Mouse (Mus musculus): ENCODE results near the gene Wbp1. TPM values are rescaled to one million over a fixed set of nuclear protein-coding genes. Genes with fewer than 3 reads are reported as not detected.

Wbp1 gene
- polyA plus RNA-seq, 1 experiment from 2014 or later: 231 TPM

DNA sequence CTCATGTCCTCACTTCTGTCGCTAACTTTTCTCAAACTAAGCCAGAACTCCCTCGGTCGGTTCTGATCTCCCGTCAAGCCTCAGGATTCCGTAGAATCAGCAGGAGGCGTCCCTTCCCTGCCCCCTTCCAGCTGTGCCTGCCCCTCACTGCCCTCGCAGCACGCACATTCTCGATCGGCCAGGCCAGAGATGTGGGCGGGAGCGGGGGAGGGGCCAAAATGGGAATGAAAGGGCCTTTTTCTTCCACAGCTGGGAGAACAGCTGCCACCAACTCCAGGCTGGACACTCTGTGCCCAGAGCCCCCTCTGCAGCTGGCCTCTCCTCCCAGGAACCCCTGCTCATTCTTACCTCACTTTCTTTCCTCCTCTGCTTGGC is 16.2 kb upstream of the Wbp1 start:
- peaks cover 5% of the 10 kb centered on the region; the same call in 1 of the 2 replicates for H3K27me3 ChIP-seq
- H3K4me3 ChIP-seq: peak overlapping the region; percentile 35
- H3K9me3 ChIP-seq: no peaks in the 10 kb centered on the region
- H3K4me2 ChIP-seq (replicated peaks): peak overlapping the region; percentile 47
- 1% methylated on average over 12 of the region's 12 CpGs for WGBS
- peak overlapping the region; percentile 64 for H3K27ac ChIP-seq (replicated peaks)
- peak overlapping the region; percentile 46 for H3K9ac ChIP-seq (replicated peaks)
- ATAC-seq (replicated peaks): peak; percentile 37
- H3K4me1 ChIP-seq: peaks cover 27% of the 10 kb centered on the region
- H3K36me3 ChIP-seq: no peaks in the 10 kb centered on the region

DNA sequence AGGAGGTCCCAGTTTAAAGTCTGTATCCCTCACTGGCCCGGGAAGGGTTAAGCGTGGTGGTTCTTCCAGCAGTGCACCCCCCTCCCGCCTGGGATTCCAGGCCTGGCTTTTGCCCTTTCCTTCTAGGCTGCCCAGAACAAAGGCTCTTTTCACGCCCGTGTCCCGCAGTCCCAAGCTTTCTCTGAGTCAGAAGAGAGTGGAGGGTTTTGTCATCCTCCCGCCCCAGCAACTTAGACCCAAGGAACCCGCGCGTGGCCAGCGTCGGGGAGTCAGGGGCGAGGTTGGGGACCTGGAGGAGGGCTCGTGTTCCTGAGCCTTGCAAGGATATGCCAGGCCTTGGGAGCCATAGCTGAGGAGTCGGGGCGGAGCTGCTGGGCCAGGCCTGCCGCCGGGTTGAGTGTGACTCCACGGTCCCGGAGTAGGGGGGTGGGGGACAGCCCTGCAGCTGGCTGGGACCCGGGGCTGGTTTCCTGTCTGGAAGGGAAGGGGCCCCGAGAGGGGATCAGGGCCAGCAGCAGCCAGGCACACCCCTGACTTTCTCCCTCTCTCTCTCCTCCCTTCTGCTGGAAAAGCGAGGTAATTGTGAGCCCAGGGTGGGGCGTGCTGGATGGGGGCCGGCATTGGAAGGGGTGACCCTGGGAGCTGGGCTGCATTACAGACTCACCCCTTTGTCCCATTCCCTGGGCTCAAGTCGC is 15.7 kb upstream of the Wbp1 start:
- ATAC-seq (replicated peaks): peak; percentile 67
- 2% methylated on average over 26 of the region's 26 CpGs for WGBS
- H3K27me3 ChIP-seq: peaks cover 5% of the 10 kb centered on the region; the same call in 1 of the 2 replicates

GRCm38 (mm10) chr6:83136291-83136880 is 15.0 kb upstream of the Wbp1 start:
- H3K27ac ChIP-seq (replicated peaks): peak overlapping the region; percentile 64
- H3K4me1 ChIP-seq: peaks cover 20% of the 10 kb centered on the region
- peak overlapping the region; percentile 46; the same call in 1 of the 2 replicates for H3K9ac ChIP-seq (replicated peaks)
- H3K36me3 ChIP-seq: no peaks in the 10 kb centered on the region
- 0 out of 2 replicates have a peak, but pooled peaks have one; percentile 7 for ATAC-seq (replicated peaks)
- peak overlapping the region; percentile 47 for H3K4me2 ChIP-seq (replicated peaks)
- no peaks in the 10 kb centered on the region for H3K9me3 ChIP-seq
- H3K4me3 ChIP-seq: peak overlapping the region; percentile 35
- 22% methylated on average over 5 of the region's 5 CpGs for WGBS
- H3K27me3 ChIP-seq: peaks cover 5% of the 10 kb centered on the region; the same call in 1 of the 2 replicates

More for the DNA sequence above, 15.7 kb upstream of the Wbp1 start:
- peak overlapping the region; percentile 64 for H3K27ac ChIP-seq (replicated peaks)
- H3K4me3 ChIP-seq: peak overlapping the region; percentile 35
- H3K4me2 ChIP-seq (replicated peaks): peak overlapping the region; percentile 47
- H3K4me1 ChIP-seq: peaks cover 22% of the 10 kb centered on the region
- no peaks in the 10 kb centered on the region for H3K36me3 ChIP-seq
- H3K9ac ChIP-seq (replicated peaks): peak overlapping the region; percentile 46
- no peaks in the 10 kb centered on the region for H3K9me3 ChIP-seq

DNA sequence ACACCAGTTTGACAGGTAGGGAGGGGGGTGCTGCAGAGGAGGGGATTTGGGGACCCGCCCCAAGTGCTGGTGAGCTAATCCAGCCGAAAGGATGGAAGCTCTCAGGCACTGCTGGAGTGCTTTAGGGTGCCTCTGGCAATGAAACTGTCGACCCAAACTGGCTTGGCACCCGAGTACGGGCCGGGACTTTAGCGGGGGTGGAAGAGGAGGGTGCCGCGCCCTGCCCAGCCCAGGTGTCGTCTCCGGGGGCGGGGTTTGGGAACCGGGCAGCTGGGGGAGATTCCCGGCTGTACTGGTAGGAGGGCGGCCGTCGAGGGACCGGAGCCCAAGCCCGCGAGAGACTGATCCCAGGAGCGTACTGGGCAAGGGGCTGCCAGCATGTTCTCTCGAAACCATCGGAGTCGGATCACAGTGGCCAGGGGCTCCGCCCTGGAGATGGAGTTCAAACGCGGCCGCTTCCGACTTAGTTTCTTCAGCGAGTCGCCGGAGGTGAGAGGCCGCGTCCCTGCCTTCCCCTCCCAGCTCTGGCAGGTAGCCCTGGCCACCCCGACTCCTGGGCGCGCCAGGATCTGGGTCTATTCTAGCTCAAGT is 14.3 kb upstream of the Wbp1 start:
- 0 out of 2 replicates have a peak overlapping the region, but pooled peaks have one; percentile 6 for H3K4me3 ChIP-seq
- no peak for ATAC-seq (replicated peaks)
- no peak overlapping the region for H3K27ac ChIP-seq (replicated peaks)
- H3K27me3 ChIP-seq: peaks cover 5% of the 10 kb centered on the region; the same call in 1 of the 2 replicates
- H3K4me1 ChIP-seq: peaks cover 20% of the 10 kb centered on the region
- H3K9me3 ChIP-seq: no peaks in the 10 kb centered on the region
- peak overlapping the region; percentile 9; the same call in 1 of the 2 replicates for H3K4me2 ChIP-seq (replicated peaks)
- WGBS: 5% methylated on average over 37 of the region's 37 CpGs
- no peak overlapping the region for H3K9ac ChIP-seq (replicated peaks)
- no peaks in the 10 kb centered on the region for H3K36me3 ChIP-seq

GRCm38 (mm10) chr6:83134951-83135513 is 13.7 kb upstream of the Wbp1 start, which contains the start of gene Rtkn:
TSS of gene Rtkn (plus strand) at chr6:83135463.
- 0 out of 2 replicates have a peak within 1 kb of the TSS, but pooled peaks have one; percentile 6 for H3K4me3 ChIP-seq
- H3K9me3 ChIP-seq: no peaks in the 10 kb centered on the region
- H3K36me3 ChIP-seq: no peaks in the 10 kb centered on the region
- peak within 1 kb of the TSS; percentile 9; the same call in 1 of the 2 replicates for H3K4me2 ChIP-seq (replicated peaks)
- H3K27ac ChIP-seq (replicated peaks): no peak within 1 kb of the TSS
- no peak for ATAC-seq (replicated peaks)
- H3K27me3 ChIP-seq: peaks cover 5% of the 10 kb centered on the region; the same call in 1 of the 2 replicates
- H3K4me1 ChIP-seq: peaks cover 20% of the 10 kb centered on the region
- WGBS: 60% methylated on average over 7 of the region's 7 CpGs
- H3K9ac ChIP-seq (replicated peaks): no peak within 1 kb of the TSS

- 62% methylated on average over 3 of the region's 3 CpGs for WGBS
- Histone ChIP-seq H3K4me1 (peaks cover 20% of the 10 kb centered on the region), H3K4me3 (no peak overlapping the region), H3K9ac (replicated peaks) (no peak overlapping the region), H3K36me3 (no peaks in the 10 kb centered on the region), H3K4me2 (replicated peaks) (no peak overlapping the region), H3K27me3 (peaks cover 5% of the 10 kb centered on the region; the same call in 1 of the 2 replicates), H3K27ac (replicated peaks) (no peak overlapping the region), H3K9me3 (no peaks in the 10 kb centered on the region)
- no peak for ATAC-seq (replicated peaks)
These were observed 12.9 kb upstream of the Wbp1 start for GRCm38 (mm10) chr6:83134226-83134625.

GRCm38 (mm10) chr6:83132176-83132919 is 11.0 kb upstream of the Wbp1 start:
- H3K4me3 ChIP-seq: no peak overlapping the region
- H3K27me3 ChIP-seq: peaks cover 5% of the 10 kb centered on the region; the same call in 1 of the 2 replicates
- peaks cover 8% of the 10 kb centered on the region for H3K4me1 ChIP-seq
- 85% methylated on average over 9 of the region's 9 CpGs for WGBS
- H3K36me3 ChIP-seq: no peaks in the 10 kb centered on the region
- no peaks in the 10 kb centered on the region for H3K9me3 ChIP-seq
- H3K4me2 ChIP-seq (replicated peaks): no peak overlapping the region
- H3K9ac ChIP-seq (replicated peaks): no peak overlapping the region
- no peak overlapping the region for H3K27ac ChIP-seq (replicated peaks)
- no peak for ATAC-seq (replicated peaks)

DNA sequence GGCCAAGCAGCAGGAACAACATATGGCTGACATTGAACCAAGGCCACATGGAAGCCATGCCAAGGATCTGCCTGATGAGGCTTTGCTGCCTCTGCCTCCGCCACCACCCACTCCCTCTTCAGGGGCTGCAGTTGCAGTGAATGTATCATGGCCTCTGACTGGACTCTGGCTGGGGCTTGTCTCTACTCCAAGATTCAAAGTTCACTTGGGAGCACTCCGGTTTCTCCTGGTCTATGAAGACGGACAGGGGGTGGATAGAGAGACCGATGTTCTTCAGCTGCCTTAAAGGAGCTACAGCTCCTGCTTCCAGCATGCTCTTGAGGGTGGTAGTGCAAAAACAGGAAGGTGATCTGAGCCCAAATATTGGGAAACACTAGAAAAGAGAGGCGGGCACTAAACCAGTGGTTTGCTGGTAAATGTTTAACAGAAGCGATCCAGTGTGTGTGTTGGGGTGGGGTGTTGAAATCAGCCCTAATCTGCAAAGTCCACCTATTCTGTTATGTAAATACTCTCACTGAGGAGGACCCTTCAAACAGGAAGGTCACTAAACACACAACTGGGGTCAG is 10.2 kb upstream of the Wbp1 start:
- H3K27ac ChIP-seq (replicated peaks): no peak overlapping the region
- H3K36me3 ChIP-seq: no peaks in the 10 kb centered on the region
- H3K9ac ChIP-seq (replicated peaks): no peak overlapping the region
- H3K4me3 ChIP-seq: no peak overlapping the region
- H3K4me2 ChIP-seq (replicated peaks): no peak overlapping the region
- H3K27me3 ChIP-seq: peaks cover 5% of the 10 kb centered on the region; the same call in 1 of the 2 replicates
- no peak for ATAC-seq (replicated peaks)
- H3K9me3 ChIP-seq: no peaks in the 10 kb centered on the region
- H3K4me1 ChIP-seq: peaks cover under 1% of the 10 kb centered on the region; the same call in 1 of the 2 replicates
- 80% methylated on average over 6 of the region's 6 CpGs for WGBS

DNA sequence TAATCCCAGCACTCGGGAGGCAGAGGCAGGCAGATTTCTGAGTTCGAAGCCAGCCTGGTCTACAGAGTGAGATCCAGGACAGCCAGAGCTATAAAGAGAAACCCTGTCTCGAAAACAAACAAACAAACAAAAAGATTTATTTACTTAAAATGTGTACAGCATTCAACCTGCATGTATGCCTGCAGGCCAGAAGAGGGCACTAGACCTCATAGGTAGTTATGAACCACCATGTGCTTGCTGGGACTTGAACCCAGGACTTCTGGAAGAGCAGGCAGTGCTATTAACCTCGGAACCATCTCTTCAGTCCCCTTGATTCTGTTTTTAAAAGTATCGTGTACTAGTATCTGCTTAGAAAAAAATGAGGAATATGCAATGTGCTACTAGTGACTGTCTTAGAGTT is 6.1 kb upstream of the Wbp1 start:
- WGBS: 95% methylated on average over 5 of the region's 5 CpGs
- ATAC-seq (replicated peaks): no peak
- no peaks in the 10 kb centered on the region for H3K27me3 ChIP-seq
- H3K27ac ChIP-seq (replicated peaks): no peak overlapping the region
- no peak overlapping the region for H3K9ac ChIP-seq (replicated peaks)
- H3K4me2 ChIP-seq (replicated peaks): no peak overlapping the region
- peaks cover 28% of the 10 kb centered on the region for H3K4me1 ChIP-seq
- H3K36me3 ChIP-seq: no peaks in the 10 kb centered on the region
- no peak overlapping the region for H3K4me3 ChIP-seq
- H3K9me3 ChIP-seq: no peaks in the 10 kb centered on the region

GRCm38 (mm10) chr6:83125331-83125730 is 4.0 kb upstream of the Wbp1 start, which contains the start of gene Ino80b:
TSS of gene Ino80b (minus strand) at chr6:83125431.
- Histone ChIP-seq H3K27me3 (no peaks in the 10 kb centered on the region), H3K9ac (replicated peaks) (peak within 1 kb of the TSS; percentile 70), H3K4me2 (replicated peaks) (peak within 1 kb of the TSS; percentile 92), H3K9me3 (no peaks in the 10 kb centered on the region), H3K27ac (replicated peaks) (peak within 1 kb of the TSS; percentile 71), H3K4me3 (peak within 1 kb of the TSS; percentile 91), H3K36me3 (no peaks in the 10 kb centered on the region), H3K4me1 (peaks cover 37% of the 10 kb centered on the region)
- WGBS: 13% methylated on average over 5 of the region's 5 CpGs
- ATAC-seq (replicated peaks): no peak

DNA sequence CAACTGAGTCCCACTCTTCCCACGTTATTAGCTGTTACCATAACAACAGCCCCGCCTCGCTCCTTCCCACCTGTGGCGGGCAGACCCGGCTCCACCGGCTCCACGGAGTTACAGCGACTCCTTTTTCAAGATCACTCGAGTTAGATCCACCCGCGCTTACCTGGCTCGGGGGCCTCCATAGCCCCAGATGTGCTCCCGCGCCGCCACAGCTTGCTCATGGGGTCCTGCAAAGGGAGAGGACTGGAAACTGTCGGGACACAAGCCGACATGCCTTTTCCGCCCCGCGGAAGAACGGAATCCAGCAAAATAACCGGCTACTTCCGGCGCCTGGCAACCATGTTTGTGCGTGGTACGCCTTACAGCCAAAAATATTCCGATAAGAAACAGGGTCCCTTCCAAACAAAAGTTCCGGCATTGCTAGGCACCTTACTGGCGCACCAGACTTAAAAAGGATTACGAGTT is 3.5 kb upstream of the Wbp1 start:
- WGBS: 0% methylated on average over 30 of the region's 30 CpGs
- H3K4me3 ChIP-seq: peak overlapping the region; percentile 91

More for the DNA sequence above, 3.5 kb upstream of the Wbp1 start:
- peak; percentile 5 for ATAC-seq (replicated peaks)
- Histone ChIP-seq H3K9ac (replicated peaks) (peak overlapping the region; percentile 70), H3K27ac (replicated peaks) (peak overlapping the region; percentile 71), H3K36me3 (no peaks in the 10 kb centered on the region), H3K4me2 (replicated peaks) (peak overlapping the region; percentile 92), H3K27me3 (no peaks in the 10 kb centered on the region), H3K9me3 (no peaks in the 10 kb centered on the region), H3K4me1 (peaks cover 41% of the 10 kb centered on the region)
